Mouse (Mus musculus) cerebellum, adult 2 months (tissue): ENCODE data around the gene Pitpnm2.

Source experiments
- CTCF ChIP-seq: fragments of 200-500 bp; IDR thresholded peaks from 2 replicates; pipeline ENCODE4 v1.5.1; 2011; ENCODE audit warnings: low read depth, mild to moderate bottlenecking, control low read depth, low read length, moderate library complexity, borderline replicate concordance; ENCODE audit not compliant: insufficient read depth
- POLR2A ChIP-seq: fragments of 200-500 bp; IDR thresholded peaks from 2 replicates; pipeline ENCODE4 v1.6.1; 2011; ENCODE audit warnings: low read length, control low read depth, borderline replicate concordance; ENCODE audit not compliant: insufficient read depth

DNA sequence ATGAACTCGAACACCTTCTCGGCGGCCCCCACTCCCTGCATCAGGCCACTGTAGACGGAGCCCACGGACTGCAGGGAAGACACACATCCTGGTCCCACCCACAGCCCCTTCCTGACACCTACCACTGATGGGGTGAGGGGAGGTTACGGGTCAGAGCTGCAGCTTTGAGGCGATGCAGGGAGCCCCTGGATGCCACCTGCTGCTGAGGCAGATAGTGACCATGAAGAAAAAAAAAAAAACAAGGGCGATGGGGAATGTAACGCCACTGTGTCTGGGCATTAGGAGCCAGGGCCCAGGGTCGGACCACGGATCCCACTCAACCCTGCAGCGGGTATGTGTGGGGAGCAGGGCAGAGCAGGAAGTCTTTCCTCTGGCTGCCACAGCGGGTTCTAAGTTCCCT is 172.3 kb downstream of the Pitpnm2 start:
- TF ChIP-seq CTCF = no peak
- no peak for TF ChIP-seq POLR2A
